Mouse (Mus musculus) liver, embryonic 12.5 days (tissue): ENCODE measurements at regions not wholly inside any gene's neighbourhood (a gene's known extent, or its start where the extent isn't known, plus 50 kb on each side); places are given as distances from the start of the nearest gene placed in this dataset.

Experiments used
- ATAC-seq: fragments of 200-750 bp; cut with Nextera tagmentation; 2 replicates; pipeline ENCODE4 v1.8.0; 2017; ENCODE audit warnings: moderate number of reproducible peaks, mild to moderate bottlenecking, moderate library complexity
- H3K27ac ChIP-seq: fragments of 300-500 bp; sonication (generic); 2 replicates; pipeline ENCODE4 v1.5.1; 2016; ENCODE audit warnings: mild to moderate bottlenecking
- H3K27me3 ChIP-seq: fragments of 300-500 bp; sonication (generic); replicated peaks from 2 replicates; pipeline ENCODE4 v1.6.1; 2016; ENCODE audit warnings: mild to moderate bottlenecking, moderate library complexity
- H3K36me3 ChIP-seq: fragments of 300-500 bp; sonication (generic); 2 replicates; pipeline ENCODE4 v1.6.1; 2016; ENCODE audit warnings: mild to moderate bottlenecking, moderate library complexity
- H3K4me1 ChIP-seq: fragments of 300-500 bp; sonication (generic); 2 replicates; pipeline ENCODE4 v1.6.1; 2016
- H3K4me2 ChIP-seq: fragments of 300-500 bp; sonication (generic); 2 replicates; pipeline ENCODE4 v1.6.1; 2016; ENCODE audit warnings: mild to moderate bottlenecking, moderate library complexity
- H3K4me3 ChIP-seq: fragments of 300-500 bp; sonication (generic); 2 replicates; pipeline ENCODE4 v1.5.1; 2016; ENCODE audit warnings: mild to moderate bottlenecking, moderate library complexity
- H3K9ac ChIP-seq: fragments of 300-500 bp; sonication (generic); 2 replicates; pipeline ENCODE4 v1.6.1; 2016; ENCODE audit warnings: mild to moderate bottlenecking, moderate library complexity
- H3K9me3 ChIP-seq: fragments of 300-500 bp; sonication (generic); replicated peaks from 2 replicates; pipeline ENCODE4 v1.6.1; 2016; ENCODE audit warnings: mild to moderate bottlenecking, moderate library complexity
- WGBS: fragments of 180-500 bp; shearing (Covaris S2); methylation state at CpG from one replicate; pipeline ENCODE4 v1.1.7; 2016; ENCODE audit not compliant: insufficient replicate concordance; 5-methylcytosine and 5-hydroxymethylcytosine counted together

GRCm38 (mm10) chr16:84581166-84581565 is 66.2 kb downstream of the A730009L09Rik start:
- ATAC-seq, result no peak
- WGBS, result 57% methylated on average over 4 of the region's 4 CpGs
- H3K27me3 ChIP-seq, result no peaks in the 10 kb centered on the region

GRCm38 (mm10) chr16:84583323-84583722 is 68.4 kb downstream of the A730009L09Rik start:
- Histone ChIP-seq H3K9ac (no peak overlapping the region), H3K9me3 (no peaks in the 10 kb centered on the region), H3K36me3 (no peaks in the 10 kb centered on the region), H3K4me1 (no peaks in the 10 kb centered on the region), H3K27me3 (no peaks in the 10 kb centered on the region), H3K4me3 (no peak overlapping the region), H3K4me2 (peak overlapping the region; percentile 31), H3K27ac (no peak overlapping the region)
- ATAC-seq, result no peak
- 32% methylated on average over 7 of the region's 7 CpGs for WGBS

More at GRCm38 (mm10) chr16:84581166-84581565, 66.2 kb downstream of the A730009L09Rik start:
- Histone ChIP-seq H3K9ac (no peak overlapping the region), H3K27ac (no peak overlapping the region), H3K4me3 (no peak overlapping the region), H3K9me3 (no peaks in the 10 kb centered on the region), H3K4me1 (no peaks in the 10 kb centered on the region), H3K4me2 (no peak overlapping the region), H3K36me3 (no peaks in the 10 kb centered on the region)

- Histone ChIP-seq H3K9ac (no peak overlapping the region), H3K4me1 (no peaks in the 10 kb centered on the region), H3K9me3 (no peaks in the 10 kb centered on the region), H3K4me3 (no peak overlapping the region), H3K4me2 (peak overlapping the region; percentile 31), H3K36me3 (no peaks in the 10 kb centered on the region), H3K27ac (no peak overlapping the region), H3K27me3 (no peaks in the 10 kb centered on the region)
- no peak; the same call in 1 of the 2 replicates for ATAC-seq
- 55% methylated on average over 19 of the region's 19 CpGs for WGBS
Observed at GRCm38 (mm10) chr16:84583773-84584229, 68.9 kb downstream of the A730009L09Rik start.

GRCm38 (mm10) chr16:84584724-84585399 is 69.9 kb downstream of the A730009L09Rik start:
- WGBS, result 63% methylated on average over 14 of the region's 14 CpGs
- no peak overlapping the region for H3K4me2 ChIP-seq
- no peak overlapping the region for H3K9ac ChIP-seq
- no peaks in the 10 kb centered on the region for H3K27me3 ChIP-seq
- no peaks in the 10 kb centered on the region for H3K36me3 ChIP-seq
- H3K27ac ChIP-seq, result no peak overlapping the region
- no peaks in the 10 kb centered on the region for H3K4me1 ChIP-seq
- no peak overlapping the region for H3K4me3 ChIP-seq
- ATAC-seq, result no peak
- H3K9me3 ChIP-seq, result no peaks in the 10 kb centered on the region

- H3K4me1 ChIP-seq, result no peaks in the 10 kb centered on the region
- no peak overlapping the region for H3K4me2 ChIP-seq
- H3K9ac ChIP-seq, result no peak overlapping the region
- WGBS, result 35% methylated on average over 2 of the region's 2 CpGs
- H3K4me3 ChIP-seq, result no peak overlapping the region
- H3K36me3 ChIP-seq, result no peaks in the 10 kb centered on the region
- no peaks in the 10 kb centered on the region for H3K27me3 ChIP-seq
- no peak for ATAC-seq
- no peaks in the 10 kb centered on the region for H3K9me3 ChIP-seq
- no peak overlapping the region for H3K27ac ChIP-seq
Observed at GRCm38 (mm10) chr16:84592978-84593377, 78.1 kb downstream of the A730009L09Rik start.

- 64% methylated on average over 8 of the region's 8 CpGs for WGBS
- Histone ChIP-seq H3K9ac (no peak overlapping the region), H3K9me3 (no peaks in the 10 kb centered on the region), H3K27ac (no peak overlapping the region), H3K4me1 (no peaks in the 10 kb centered on the region), H3K36me3 (no peaks in the 10 kb centered on the region), H3K4me2 (no peak overlapping the region), H3K27me3 (no peaks in the 10 kb centered on the region), H3K4me3 (no peak overlapping the region)
- ATAC-seq, result no peak
Observed at GRCm38 (mm10) chr16:84602969-84603368, 88.0 kb downstream of the A730009L09Rik start.

- Histone ChIP-seq H3K4me3 (no peak overlapping the region), H3K9me3 (no peaks in the 10 kb centered on the region), H3K9ac (no peak overlapping the region), H3K36me3 (no peaks in the 10 kb centered on the region), H3K4me1 (no peaks in the 10 kb centered on the region), H3K27ac (no peak overlapping the region), H3K4me2 (no peak overlapping the region), H3K27me3 (no peaks in the 10 kb centered on the region)
- no peak for ATAC-seq
- WGBS, result 69% methylated on average over 1 of the region's 1 CpGs
Observed at GRCm38 (mm10) chr16:84603465-84604205, 88.7 kb downstream of the A730009L09Rik start.

GRCm38 (mm10) chr16:84604272-84604975 is 89.5 kb downstream of the A730009L09Rik start:
- ATAC-seq, result no peak
- H3K27ac ChIP-seq, result no peak overlapping the region
- H3K4me3 ChIP-seq, result no peak overlapping the region
- no peaks in the 10 kb centered on the region for H3K27me3 ChIP-seq
- WGBS, result 76% methylated on average over 9 of the region's 9 CpGs
- no peaks in the 10 kb centered on the region for H3K36me3 ChIP-seq
- no peak overlapping the region for H3K9ac ChIP-seq
- no peak overlapping the region for H3K4me2 ChIP-seq
- H3K9me3 ChIP-seq, result no peaks in the 10 kb centered on the region
- no peaks in the 10 kb centered on the region for H3K4me1 ChIP-seq

- no peak for ATAC-seq
- Histone ChIP-seq H3K4me2 (no peak overlapping the region), H3K9me3 (no peaks in the 10 kb centered on the region), H3K36me3 (no peaks in the 10 kb centered on the region), H3K4me3 (no peak overlapping the region), H3K4me1 (no peaks in the 10 kb centered on the region), H3K9ac (no peak overlapping the region), H3K27me3 (no peaks in the 10 kb centered on the region), H3K27ac (no peak overlapping the region)
- WGBS, result 45% methylated on average over 4 of the region's 5 CpGs
Observed at GRCm38 (mm10) chr16:84606010-84606803, 91.3 kb downstream of the A730009L09Rik start.

- no peak overlapping the region for H3K27ac ChIP-seq
- no peaks in the 10 kb centered on the region for H3K9me3 ChIP-seq
- H3K36me3 ChIP-seq, result no peaks in the 10 kb centered on the region
- 42% methylated on average over 2 of the region's 2 CpGs for WGBS
- no peak overlapping the region for H3K4me2 ChIP-seq
- no peak for ATAC-seq
- H3K4me1 ChIP-seq, result no peaks in the 10 kb centered on the region
- no peak overlapping the region for H3K9ac ChIP-seq
- H3K4me3 ChIP-seq, result no peak overlapping the region
- H3K27me3 ChIP-seq, result no peaks in the 10 kb centered on the region
Observed at GRCm38 (mm10) chr16:84606804-84607095, 91.8 kb downstream of the A730009L09Rik start.

- Histone ChIP-seq H3K9me3 (no peaks in the 10 kb centered on the region), H3K27ac (no peak overlapping the region), H3K4me2 (no peak overlapping the region), H3K9ac (no peak overlapping the region), H3K4me3 (no peak overlapping the region), H3K4me1 (no peaks in the 10 kb centered on the region), H3K27me3 (no peaks in the 10 kb centered on the region), H3K36me3 (no peaks in the 10 kb centered on the region)
- no peak for ATAC-seq
- whole genome bisulfite sequencing, result 62% methylated on average over 6 of the region's 6 CpGs
Observed at GRCm38 (mm10) chr16:84607503-84607902, 92.6 kb downstream of the A730009L09Rik start.
